In the genomic region with DNA sequence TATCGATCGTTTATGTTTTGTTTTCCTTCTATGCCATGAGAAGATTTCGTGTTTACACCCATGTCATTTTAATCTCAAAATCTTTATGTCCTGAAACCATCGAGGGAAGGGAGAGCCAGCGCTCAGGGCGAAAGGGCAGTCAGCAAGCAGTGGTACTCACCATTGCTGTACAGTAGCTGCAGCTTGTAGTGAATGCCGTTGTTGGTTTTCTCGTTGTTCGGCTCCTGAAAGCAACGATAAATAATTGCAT, we compare ENCODE assay signal across 8 mouse cellular contexts. TPM values are rescaled to one million over a fixed set of nuclear protein-coding genes. Genes with fewer than 3 reads are reported as not detected.
DNase-seq lines count a peak whose midpoint lies in the region; ATAC-seq and TF ChIP-seq lines count a peak whose summit lies in the region.

No protein-coding gene starts in this region.

- peaks cover 7% of the 10 kb centered on the region; the same call in 1 of the 2 replicates for H3K4me1 ChIP-seq in heart, postnatal 0 days (ENCODE audit: control insufficient read depth, insufficient read depth)
- H3K4me1 ChIP-seq in G1E (ENCODE audit: insufficient read depth, low read depth, low read length): no peaks in the 10 kb centered on the region
- H3K4me1 ChIP-seq in hindbrain, embryonic 10.5 days (replicated peaks): peaks cover 87% of the 10 kb centered on the region
- H3K4me1 ChIP-seq in midbrain, embryonic 10.5 days: peaks cover 78% of the 10 kb centered on the region

- WGBS in heart, postnatal 0 days: 3% methylated on average over 10 of the region's 10 CpGs
- WGBS in hindbrain, embryonic 10.5 days: under 1% methylated on average over 10 of the region's 10 CpGs
- WGBS in midbrain, embryonic 10.5 days: under 1% methylated on average over 10 of the region's 10 CpGs

- no peak for TF ChIP-seq CTCF in heart, postnatal 0 days (IDR thresholded peaks at IDR 0.05; ENCODE audit: low read depth)
- TF ChIP-seq CTCF in G1E (IDR thresholded peaks at IDR 0.05; ENCODE audit: low read depth, low read length): no peak

- no peak for DNase-seq in heart, postnatal 0 days (ENCODE audit: low spot score)
- no peak for DNase-seq in heart, postnatal 10 days
- DNase-seq in G1E (ENCODE audit: low spot score): no peak
- no peak for DNase-seq in hindbrain, embryonic 10.5 days (ENCODE audit: low spot score)
- DNase-seq in midbrain, embryonic 10.5 days (ENCODE audit: low spot score): no peak
- DNase-seq in cerebellum, postnatal 36 days: no peak
- DNase-seq in gastrocnemius, postnatal 10 days: no peak
- no peak for DNase-seq in adrenal gland, postnatal 25 days

- intact Hi-C loops in heart, postnatal 10 days (cut with DNase I): loop anchor here (5.0 to 10.0 kb wide), 2 partner anchors 228 to 621 kb away; no protein-coding TSS in a partner anchor

- H3K9ac ChIP-seq in heart, postnatal 0 days (replicated peaks; ENCODE audit: low read depth, low read length): peak overlapping the region; percentile 79

- peak overlapping the region; percentile 70 for H3K4me3 ChIP-seq in heart, postnatal 0 days (ENCODE audit: low read depth, low read length)
- H3K4me3 ChIP-seq in G1E (ENCODE audit: low read depth, low read length): peak overlapping the region; percentile 30; the same call in 1 of the 2 replicates
- peak overlapping the region; percentile 79 for H3K4me3 ChIP-seq in hindbrain, embryonic 10.5 days
- peak overlapping the region; percentile 71 for H3K4me3 ChIP-seq in midbrain, embryonic 10.5 days

- no peak for ATAC-seq in heart, postnatal 0 days (ENCODE audit: insufficient read depth, low read depth)
- no peak for ATAC-seq in G1E (ENCODE audit: extremely low read depth, insufficient number of reproducible peaks, low FRiP score, poor library complexity, severe bottlenecking)

- peak overlapping the region; percentile 73 for H3K4me2 ChIP-seq in heart, postnatal 0 days (ENCODE audit: low read depth, low read length)

- no peak overlapping the region for H3K27ac ChIP-seq in heart, postnatal 0 days (ENCODE audit: low read depth)
- peak overlapping the region; percentile 89 for H3K27ac ChIP-seq in hindbrain, embryonic 10.5 days
- peak overlapping the region; percentile 86 for H3K27ac ChIP-seq in midbrain, embryonic 10.5 days (replicated peaks)

- no peak for TF ChIP-seq EP300 in heart, postnatal 0 days (IDR thresholded peaks at IDR 0.05; ENCODE audit: low read depth)

- peaks cover 96% of the 10 kb centered on the region for H3K27me3 ChIP-seq in heart, postnatal 0 days (ENCODE audit: control insufficient read depth, insufficient read depth, low read length)
- H3K27me3 ChIP-seq in G1E (ENCODE audit: insufficient read depth, low read length): no peaks in the 10 kb centered on the region; the same call in 1 of the 2 replicates
- H3K27me3 ChIP-seq in hindbrain, embryonic 10.5 days (ENCODE audit: insufficient read depth, poor library complexity, severe bottlenecking): peaks cover 99% of the 10 kb centered on the region
- H3K27me3 ChIP-seq in midbrain, embryonic 10.5 days (ENCODE audit: low read depth, poor library complexity, severe bottlenecking): peaks cover 100% of the 10 kb centered on the region

- no peaks in the 10 kb centered on the region for H3K9me3 ChIP-seq in heart, postnatal 0 days (replicated peaks; ENCODE audit: control insufficient read depth, low read length)
- H3K9me3 ChIP-seq in G1E (replicated peaks): peaks cover 74% of the 10 kb centered on the region
- H3K9me3 ChIP-seq in hindbrain, embryonic 10.5 days: no peaks in the 10 kb centered on the region
- no peaks in the 10 kb centered on the region for H3K9me3 ChIP-seq in midbrain, embryonic 10.5 days (replicated peaks)

- no peaks in the 10 kb centered on the region for H3K36me3 ChIP-seq in heart, postnatal 0 days (replicated peaks; ENCODE audit: control insufficient read depth, insufficient read depth, low read length)
- no peaks in the 10 kb centered on the region for H3K36me3 ChIP-seq in G1E (replicated peaks)
- peaks cover 18% of the 10 kb centered on the region for H3K36me3 ChIP-seq in hindbrain, embryonic 10.5 days
- peaks cover 5% of the 10 kb centered on the region; the same call in 1 of the 2 replicates for H3K36me3 ChIP-seq in midbrain, embryonic 10.5 days

RNA-seq across cellular contexts. Expression of gene Ebf3, which starts 1.4 kb away (rescaled TPM):
- total RNA-seq in heart, postnatal 0 days (2014; rRNA removed; ENCODE audit: low replicate concordance): 3.7 and 8.2 TPM in 2 replicates
- polyA plus RNA-seq in heart, postnatal 0 days (2015; fragmentation: Nextera tagmentation; extraction: Ambion mirVana): 0.97 and 1.1 TPM in 2 replicates
- 10 to 100 TPM; 19.8 to 20.0 TPM for total RNA-seq in heart, postnatal 10 days (2021)
- total RNA-seq in G1E (2014; fragmentation: Nextera tagmentation): not detected in 2 replicates
- 0.06 and 0.16 TPM in 2 replicates for total RNA-seq in G1E (2017)
- polyA plus RNA-seq in G1E (2012): not detected in 2 replicates
- polyA plus RNA-seq in hindbrain, embryonic 10.5 days (2016; fragmentation: Nextera tagmentation; extraction: Ambion mirVana): 5.7 and 7.4 TPM in 2 replicates
- 3.2 and 5.4 TPM in 2 replicates for polyA plus RNA-seq in midbrain, embryonic 10.5 days (2016; fragmentation: Nextera tagmentation; extraction: Ambion mirVana)
- total RNA-seq in gastrocnemius, postnatal 10 days (2021): 10 to 100 TPM; 16.0 to 27.5 TPM
- 4.8 and 7.3 TPM in 2 replicates for total RNA-seq in adrenal gland, postnatal 25 days (2021)
